Mouse (Mus musculus): ENCODE data around the gene Mep1a. TPM values are rescaled to one million over a fixed set of nuclear protein-coding genes. Genes with fewer than 3 reads are reported as not detected.
"Not testable (repeated sequence)": the region's sequence is repeated elsewhere in the genome, so short reads cannot be mapped to it uniquely, and the experiment has no call there.

Mep1a gene
- total RNA-seq (2021) = not detected
- long read RNA-seq, experiment 1 = 0 reads
- long read RNA-seq, experiment 2 = 0 reads

GRCm38 (mm10) chr17:43502592-43502991 is at the start of gene Mep1a:
Gene Mep1a, minus strand, starts transcription at chr17:43502812.
- intact Hi-C loops (cut with DNase I) = no loop called here

DNA sequence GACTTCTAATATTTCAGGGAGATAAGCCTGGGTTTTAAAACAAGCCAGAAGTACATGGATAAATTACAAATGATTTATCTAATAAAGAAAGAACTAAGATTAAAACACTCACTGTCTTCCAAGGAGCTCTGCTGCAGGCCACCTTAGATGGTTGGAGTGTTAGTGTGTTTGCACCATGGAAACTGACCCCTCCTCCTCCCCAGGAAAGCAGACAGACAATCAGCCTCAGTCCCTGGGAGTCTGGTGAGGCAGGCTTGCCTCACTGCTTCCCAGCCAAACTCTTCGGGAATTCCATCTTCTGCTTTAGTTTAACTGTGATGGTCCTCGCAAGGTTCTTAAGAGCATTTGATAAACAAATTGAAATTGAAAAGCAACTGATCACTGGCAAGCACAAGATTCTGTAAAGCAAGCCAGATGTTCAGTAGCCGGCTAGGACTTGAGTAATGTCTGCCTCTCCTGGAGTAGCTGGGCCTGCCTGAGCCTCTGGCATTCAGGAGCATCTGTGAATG is 48.6 kb upstream of the Mep1a start:
- Histone ChIP-seq H3K4me3 (no peak overlapping the region), H3K27ac (no peak overlapping the region)
- TF ChIP-seq CTCF (IDR thresholded peaks at IDR 0.05) = no peak
- intact Hi-C loops (cut with DNase I) = no loop called here
- no peak for DNase-seq

More at GRCm38 (mm10) chr17:43502592-43502991, at the start of gene Mep1a:
- no peak for TF ChIP-seq CTCF (IDR thresholded peaks at IDR 0.05)
- H3K4me3 ChIP-seq = no peak within 1 kb of the TSS
- H3K27ac ChIP-seq = no peak within 1 kb of the TSS
- no peak for DNase-seq

DNA sequence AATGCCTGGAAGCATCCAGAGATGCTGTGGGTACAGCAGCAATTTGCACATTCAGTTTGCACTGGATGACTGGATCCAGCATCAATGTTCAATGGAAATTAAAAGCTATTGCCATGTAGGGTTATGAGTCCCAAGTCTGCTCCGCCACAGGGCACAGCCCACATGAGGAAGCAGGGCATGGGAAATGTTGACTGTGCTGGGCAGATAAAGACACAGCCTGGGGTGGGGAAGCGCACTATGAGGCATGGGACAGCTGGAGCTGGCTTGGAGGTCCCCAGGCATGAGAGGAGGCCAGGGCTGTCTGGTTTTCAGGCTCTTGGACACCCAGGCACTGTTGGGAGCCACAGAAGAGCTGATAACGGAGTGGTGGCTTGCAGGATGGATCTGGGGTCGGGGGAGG is 41.4 kb upstream of the Mep1a start:
- DNase-seq = no peak
- intact Hi-C loops (cut with DNase I) = no loop called here
- Histone ChIP-seq H3K27ac (no peak overlapping the region), H3K4me3 (no peak overlapping the region)
- no peak for TF ChIP-seq CTCF (IDR thresholded peaks at IDR 0.05)

DNA sequence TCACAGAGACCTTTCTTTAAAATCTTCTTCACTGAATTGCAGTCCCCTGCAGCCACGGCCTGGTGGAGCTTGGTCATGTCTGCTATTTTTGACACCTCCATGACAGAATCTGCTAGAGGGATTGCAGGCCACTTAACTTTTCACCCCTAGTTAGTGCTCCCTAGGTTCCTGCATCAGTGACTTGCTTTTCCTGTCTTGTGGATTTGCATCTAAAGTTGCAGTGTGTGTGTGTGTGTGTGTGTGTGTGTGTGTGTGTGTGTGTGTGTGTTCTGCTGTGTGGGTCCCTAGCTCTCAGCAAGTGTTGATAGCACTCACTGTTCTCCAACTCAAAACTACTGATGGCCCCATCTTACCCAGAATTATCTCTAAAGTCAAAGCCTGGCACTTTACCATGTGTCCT is 40.9 kb upstream of the Mep1a start, which contains the start of gene Ankrd66:
Ankrd66 (minus strand) TSS at position 101 of the 400 bp plus-strand sequence.
- intact Hi-C loops (cut with DNase I) = no loop called here
- no peak within 1 kb of the TSS for H3K4me3 ChIP-seq
- no peak for TF ChIP-seq CTCF (IDR thresholded peaks at IDR 0.05)
- no peak for DNase-seq
- no peak within 1 kb of the TSS for H3K27ac ChIP-seq

- intact Hi-C loops (cut with DNase I) = no loop called here
- Histone ChIP-seq H3K27ac (no peak overlapping the region), H3K4me3 (no peak overlapping the region)
- TF ChIP-seq CTCF (IDR thresholded peaks at IDR 0.05) = no peak
- DNase-seq = no peak
Observed at GRCm38 (mm10) chr17:43538767-43539166, 36.2 kb upstream of the Mep1a start.

GRCm38 (mm10) chr17:43536841-43537240 is 34.2 kb upstream of the Mep1a start:
- intact Hi-C loops (cut with DNase I) = not testable (repeated sequence)

GRCm38 (mm10) chr17:43534362-43535222 is 32.0 kb upstream of the Mep1a start:
- peak; percentile 61 for DNase-seq
- no peak for TF ChIP-seq CTCF (IDR thresholded peaks at IDR 0.05)
- 0 out of 2 replicates have a peak overlapping the region, but pooled peaks have one; percentile 20 for H3K27ac ChIP-seq
- intact Hi-C loops (cut with DNase I) = no loop called here
- peak overlapping the region; percentile 58 for H3K4me3 ChIP-seq

More at GRCm38 (mm10) chr17:43536841-43537240, 34.2 kb upstream of the Mep1a start:
- not testable (repeated sequence) for DNase-seq, H3K27ac ChIP-seq, H3K4me3 ChIP-seq

- intact Hi-C loops (cut with DNase I) = no loop called here
- no peak for DNase-seq
- Histone ChIP-seq H3K27ac (no peak overlapping the region), H3K4me3 (no peak overlapping the region)
- TF ChIP-seq CTCF (IDR thresholded peaks at IDR 0.05) = no peak
Observed at GRCm38 (mm10) chr17:43531192-43531591, 28.6 kb upstream of the Mep1a start.

GRCm38 (mm10) chr17:43530507-43530906 is 27.9 kb upstream of the Mep1a start:
- intact Hi-C loops (cut with DNase I) = no loop called here
- no peak overlapping the region for H3K4me3 ChIP-seq
- H3K27ac ChIP-seq = no peak overlapping the region
- TF ChIP-seq CTCF (IDR thresholded peaks at IDR 0.05) = no peak
- no peak for DNase-seq

GRCm38 (mm10) chr17:43520166-43520565 is 17.6 kb upstream of the Mep1a start:
- DNase-seq = no peak
- intact Hi-C loops (cut with DNase I) = no loop called here
- Histone ChIP-seq H3K27ac (no peak overlapping the region), H3K4me3 (no peak overlapping the region)
- TF ChIP-seq CTCF (IDR thresholded peaks at IDR 0.05) = no peak

DNA sequence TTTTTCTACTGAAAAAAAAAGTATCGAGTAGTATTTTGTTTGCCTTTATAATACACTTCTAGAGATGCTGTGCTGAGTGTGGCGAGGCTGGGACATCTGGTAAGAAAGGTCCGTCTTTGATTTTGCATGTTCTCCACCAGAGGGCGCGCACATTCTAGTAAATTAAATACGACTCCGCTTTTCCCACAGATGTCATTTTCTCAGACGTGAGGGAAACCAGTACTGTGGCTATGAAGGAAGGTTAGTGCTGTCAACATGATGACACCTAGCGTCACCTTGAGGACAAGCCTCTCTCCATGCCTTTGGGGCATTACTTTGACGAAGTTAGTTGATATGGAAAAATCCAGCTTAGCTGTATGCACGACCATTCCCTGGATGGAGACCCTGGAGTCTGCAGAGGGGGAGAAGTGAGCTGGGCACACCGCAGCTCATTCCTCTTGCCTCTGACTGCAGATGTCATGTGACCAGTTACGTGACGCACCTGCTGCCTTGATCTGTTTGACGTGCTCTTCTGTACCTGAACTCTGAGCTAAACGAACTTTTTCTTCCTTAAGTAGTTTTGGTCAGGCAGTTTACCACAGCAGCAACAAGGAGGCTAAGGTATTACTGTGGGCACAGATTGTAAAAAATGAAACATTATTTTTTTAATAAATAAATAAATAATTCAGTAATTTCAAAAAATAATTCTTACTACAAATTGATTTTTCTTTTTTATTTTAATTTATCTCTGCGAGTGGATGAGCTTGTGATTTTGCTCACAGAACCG is 16.2 kb upstream of the Mep1a start:
- H3K4me3 ChIP-seq = no peak overlapping the region
- peak; percentile 81 for TF ChIP-seq CTCF (IDR thresholded peaks at IDR 0.05)
- peak; percentile 65 for DNase-seq
- H3K27ac ChIP-seq = no peak overlapping the region
- intact Hi-C loops (cut with DNase I) = loop anchor here (1.0 kb wide), 1 partner anchor 87 kb away; no protein-coding TSS in a partner anchor

- no peak overlapping the region for H3K4me3 ChIP-seq
- intact Hi-C loops (cut with DNase I) = no loop called here
- no peak for TF ChIP-seq CTCF (IDR thresholded peaks at IDR 0.05)
- DNase-seq = no peak
- H3K27ac ChIP-seq = no peak overlapping the region
Observed at GRCm38 (mm10) chr17:43510782-43511181, 8.2 kb upstream of the Mep1a start.

GRCm38 (mm10) chr17:43504594-43504934 is 2.0 kb upstream of the Mep1a start:
- no peak for DNase-seq
- TF ChIP-seq CTCF (IDR thresholded peaks at IDR 0.05) = no peak
- Histone ChIP-seq H3K27ac (no peak overlapping the region), H3K4me3 (no peak overlapping the region)
- intact Hi-C loops (cut with DNase I) = no loop called here

Measured in gastrocnemius, adult 2 months (tissue).